8 mouse cellular contexts compared by ENCODE assay signal in the genomic region with DNA sequence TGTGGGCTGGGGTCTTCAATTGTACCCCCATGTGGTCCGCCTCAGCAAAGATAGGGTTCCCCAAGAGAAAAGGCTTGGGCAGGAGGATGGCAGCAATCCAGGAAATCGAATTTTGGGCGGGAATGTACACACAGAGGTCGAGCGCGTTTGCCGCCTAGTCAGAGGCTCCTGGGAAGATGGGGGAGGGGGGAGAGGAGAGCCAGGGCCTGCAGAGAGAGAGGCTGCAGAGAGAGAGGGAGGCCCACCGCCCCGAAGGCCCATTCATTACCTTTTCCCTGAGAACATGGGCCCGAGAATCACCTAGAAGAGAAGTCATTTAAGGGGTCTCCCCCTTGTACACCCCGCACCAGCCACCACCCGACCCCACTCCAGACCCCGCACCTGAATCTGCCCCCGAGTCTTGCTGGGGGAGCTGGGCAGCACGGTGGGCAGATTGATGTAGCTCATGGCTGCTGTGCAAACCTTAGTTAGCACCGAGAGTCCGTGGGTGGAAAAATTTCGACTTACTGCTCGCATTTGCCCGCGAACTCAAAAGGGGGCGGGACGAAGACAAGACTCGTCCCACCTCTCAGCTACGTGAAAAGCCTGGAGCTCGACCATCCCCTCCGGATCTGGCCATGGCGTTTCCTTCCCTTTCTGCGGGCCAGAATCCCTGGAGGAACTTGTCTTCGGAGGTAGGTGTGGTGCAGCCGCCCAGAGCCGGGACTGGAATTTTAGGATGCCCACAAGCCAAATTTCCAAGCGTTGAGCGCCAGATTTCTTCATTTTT. TPM values are rescaled to one million over a fixed set of nuclear protein-coding genes. Genes with fewer than 3 reads are reported as not detected.
DNase-seq lines count a peak whose midpoint lies in the region; TF ChIP-seq lines count a peak whose summit lies in the region.

A gene (plus strand): TSS at position 592 of the 769 bp plus-strand sequence.
A gene (minus strand): TSS at position 760 of the 769 bp plus-strand sequence.

- TF ChIP-seq RAD21 in CH12.LX (IDR thresholded peaks at IDR 0.05; ENCODE audit: low read depth, low read length): no peak

- H3K27ac ChIP-seq in CH12.LX (ENCODE audit: insufficient read depth, low read depth): peak within 1 kb of the TSS; percentile 94
- H3K27ac ChIP-seq in spleen, adult 2 months (ENCODE audit: insufficient read depth, low read length): peak within 1 kb of the TSS; percentile 94

- H3K36me3 ChIP-seq in CH12.LX (replicated peaks in 1 of 2; ENCODE audit: control insufficient read depth in 1 of 2, insufficient read depth in 1 of 2, low read length in 1 of 2): peaks cover 30 to 43% of the 10 kb centered on the region in 2 experiments
- H3K36me3 ChIP-seq in megakaryocyte, embryonic 14.5 days (replicated peaks; ENCODE audit: low read length): peaks cover 33% of the 10 kb centered on the region
- H3K36me3 ChIP-seq in spleen, adult 2 months (ENCODE audit: control insufficient read depth, insufficient read depth, low read length): peaks cover 6% of the 10 kb centered on the region

- dilution Hi-C loops in CH12.LX (cut with MboI; ENCODE audit: extremely low pct_ligation_motif_present, extremely low pct_unique_long_range_greater_than_20kb, low sequenced_read_pairs): no loop called here

- H3K27me3 ChIP-seq in CH12.LX (replicated peaks): no peaks in the 10 kb centered on the region
- peaks cover 29% of the 10 kb centered on the region for H3K27me3 ChIP-seq in megakaryocyte, embryonic 14.5 days (replicated peaks)
- H3K27me3 ChIP-seq in spleen, adult 2 months (ENCODE audit: control insufficient read depth, insufficient read depth, low read length): no peaks in the 10 kb centered on the region

- TF ChIP-seq EP300 in CH12.LX (IDR thresholded peaks at IDR 0.05; ENCODE audit: low read length): no peak

- DNase-seq in CH12.LX (ENCODE audit: extremely low read depth): peak; percentile 97
- peak; percentile 52 for DNase-seq in adrenal gland, adult 8-10 months
- peak; percentile 59 for DNase-seq in fibroblast of lung, adult 2 months (ENCODE audit: low read depth)
- DNase-seq in heart, postnatal 14 days: peak; percentile 70 to 77
- peak; percentile 90 for DNase-seq in kidney, postnatal 36 days
- DNase-seq in spleen, adult 2 months (ENCODE audit: low read depth in 1 of 2, low spot score in 2 of 2): peak; percentile 29 to 41
- no peak for DNase-seq in cerebellum, adult 18-20 months

- H3K79me2 ChIP-seq in CH12.LX (replicated peaks; ENCODE audit: control insufficient read depth, extremely low read depth, insufficient read depth, poor library complexity, severe bottlenecking): peaks cover 51% of the 10 kb centered on the region

- H3K4me1 ChIP-seq in CH12.LX (ENCODE audit: control insufficient read depth in 1 of 2, insufficient read depth in 2 of 2): peaks cover 14 to 57% of the 10 kb centered on the region in 2 experiments
- peaks cover 88% of the 10 kb centered on the region for H3K4me1 ChIP-seq in megakaryocyte, embryonic 14.5 days
- H3K4me1 ChIP-seq in spleen, adult 2 months (ENCODE audit: control insufficient read depth, insufficient read depth, insufficient read length): peaks cover 27% of the 10 kb centered on the region; the same call in 1 of the 2 replicates

- TF ChIP-seq POLR2A in CH12.LX (IDR thresholded peaks at IDR 0.05; ENCODE audit: low read depth, low read length): peak; percentile 90
- no peak for TF ChIP-seq POLR2A in spleen, adult 2 months (IDR thresholded peaks at IDR 0.05; ENCODE audit: low read depth, low read length)

- WGBS in spleen, adult 2 months: 2% methylated on average over 34 of the region's 34 CpGs

- intact Hi-C loops in heart, postnatal 14 days (cut with DNase I): loop anchor here (2.0 kb wide), 1 partner anchor 439 kb away; no protein-coding TSS in a partner anchor

- peak within 1 kb of the TSS; percentile 85 for H3K9ac ChIP-seq in CH12.LX (ENCODE audit: insufficient read depth, low read depth)

- in situ Hi-C loops in CH12.LX (cut with MboI; ENCODE audit: low pct_ligation_motif_present, low pct_unique_long_range_greater_than_20kb, low sequenced_read_pairs): loop anchor here (5.0 to 10.0 kb wide), 3 partner anchors 33 to 351 kb away; no protein-coding TSS in a partner anchor

- peak within 1 kb of the TSS; percentile 64 to 77 (median 65) for H3K4me3 ChIP-seq in CH12.LX (replicated peaks in 1 of 3; ENCODE audit: low read depth in 2 of 3, low read length in 2 of 3, poor library complexity in 1 of 3)
- H3K4me3 ChIP-seq in megakaryocyte, embryonic 14.5 days (replicated peaks): peak within 1 kb of the TSS; percentile 90
- H3K4me3 ChIP-seq in spleen, adult 2 months (ENCODE audit: extremely low read depth, insufficient read depth, insufficient read length): peak within 1 kb of the TSS; percentile 38

- TF ChIP-seq CTCF in CH12.LX (conservative IDR thresholded peaks at IDR 0.05 in 1 of 2, IDR thresholded peaks at IDR 0.05 in 1 of 2; ENCODE audit: low read depth in 2 of 2, low read length in 2 of 2): no peak
- no peak for TF ChIP-seq CTCF in spleen, adult 2 months (IDR thresholded peaks at IDR 0.05; ENCODE audit: extremely low read depth, insufficient read depth, insufficient read length, insufficient replicate concordance)

- H3K9me3 ChIP-seq in CH12.LX (replicated peaks; ENCODE audit: low read length): no peaks in the 10 kb centered on the region
- no peaks in the 10 kb centered on the region for H3K9me3 ChIP-seq in megakaryocyte, embryonic 14.5 days

- peak within 1 kb of the TSS; percentile 89 for H3K4me2 ChIP-seq in CH12.LX (ENCODE audit: insufficient read depth, low read depth, poor library complexity, severe bottlenecking)

TF ChIP-seq in CH12.LX, 34 proteins besides CTCF, POLR2A, EP300 and RAD21:
- TF ChIP-seq E2F4 (IDR thresholded peaks at IDR 0.05; ENCODE audit: insufficient replicate concordance, low read depth, low read length) (peak; percentile 98), SIN3A (IDR thresholded peaks at IDR 0.05; ENCODE audit: low read length) (peak; percentile 95; the same call in 1 of the 2 replicates), BHLHE40 (IDR thresholded peaks at IDR 0.05; ENCODE audit: low read depth, low read length) (no peak), SMC3 (IDR thresholded peaks at IDR 0.05; ENCODE audit: low read depth, low read length) (no peak), TCF12 (IDR thresholded peaks at IDR 0.05; ENCODE audit: low read depth, low read length) (peak; percentile 64), ZKSCAN1 (IDR thresholded peaks at IDR 0.05; ENCODE audit: borderline replicate concordance, low read depth, low read length) (no peak), IRF4 (IDR thresholded peaks at IDR 0.05; ENCODE audit: low read depth, low read length) (peak; percentile 66; the same call in 1 of the 2 replicates), USF2 (conservative IDR thresholded peaks at IDR 0.05; ENCODE audit: low read depth, low read length) (no peak), JUND (conservative IDR thresholded peaks at IDR 0.05; ENCODE audit: low read depth, low read length) (no peak), TBP (conservative IDR thresholded peaks at IDR 0.05; ENCODE audit: low read depth, low read length) (peak; percentile 86), HCFC1 (IDR thresholded peaks at IDR 0.05; ENCODE audit: low read depth, low read length) (peak; percentile 69), MYC (IDR thresholded peaks at IDR 0.05; ENCODE audit: low read depth, low read length) (peak; percentile 53; the same call in 1 of the 2 replicates), MEF2A (IDR thresholded peaks at IDR 0.05; ENCODE audit: borderline replicate concordance, low read depth, low read length) (peak; percentile 56; the same call in 1 of the 2 replicates), USF1 (IDR thresholded peaks at IDR 0.05; ENCODE audit: low read depth, low read length) (no peak), POLR2AphosphoS2 (IDR thresholded peaks at IDR 0.05; ENCODE audit: low read depth, low read length) (no peak; the same call in 1 of the 2 replicates), ELF1 (IDR thresholded peaks at IDR 0.05; ENCODE audit: low read depth, low read length) (peak; percentile 36; the same call in 1 of the 2 replicates), ZNF384 (IDR thresholded peaks at IDR 0.05; ENCODE audit: low read depth, low read length) (no peak), KAT2A (IDR thresholded peaks at IDR 0.05; ENCODE audit: insufficient replicate concordance, low read length) (no peak; the same call in 1 of the 2 replicates), GABPA (IDR thresholded peaks at IDR 0.05; ENCODE audit: insufficient replicate concordance, low read depth, low read length) (no peak)
TF ChIP-seq in CH12.LX: peak in this region for 9.

RNA-seq across cellular contexts. Expression of the first gene that starts in this region (rescaled TPM):
- 6.8 and 7.3 TPM in 2 replicates for total RNA-seq in CH12.LX (2012; rRNA removed)
- total RNA-seq in CH12.LX (2014; rRNA removed): 5.0 and 5.7 TPM in 2 replicates
- polyA plus RNA-seq in CH12.LX (2012; ENCODE audit: insufficient read length, low read depth): 7.1 and 7.5 TPM in 2 replicates
- total RNA-seq in adrenal gland, adult 8-10 months (2022): 10 to 100 TPM in 2 of 4 experiments, 1 to 10 TPM in 2; 5.1 to 17.0 (median 10.2) TPM
- total RNA-seq in heart, postnatal 14 days (2021): 1 to 10 TPM; 4.2 to 6.6 TPM
- 1.8 and 2.6 TPM in 2 replicates for polyA plus RNA-seq in megakaryocyte, embryonic 14.5 days (2012; ENCODE audit: insufficient read depth, low replicate concordance)
- polyA plus RNA-seq in spleen, adult 2 months (2012; rRNA removed): 18.5 and 19.2 TPM in 2 replicates

RNA-seq across cellular contexts. Expression of the second gene that starts in this region (rescaled TPM):
- total RNA-seq in CH12.LX (2012; rRNA removed): 235 and 236 TPM in 2 replicates
- 146 and 149 TPM in 2 replicates for total RNA-seq in CH12.LX (2014; rRNA removed)
- polyA plus RNA-seq in CH12.LX (2012; ENCODE audit: insufficient read length, low read depth): 158 and 179 TPM in 2 replicates
- 1 to 10 TPM; 2.4 to 5.0 (median 4.3) TPM for total RNA-seq in adrenal gland, adult 8-10 months (2022)
- 1 to 10 TPM; 5.6 to 9.7 TPM for total RNA-seq in heart, postnatal 14 days (2021)
- polyA plus RNA-seq in megakaryocyte, embryonic 14.5 days (2012; ENCODE audit: insufficient read depth, low replicate concordance): 12.9 and 17.2 TPM in 2 replicates
- 61.6 and 68.4 TPM in 2 replicates for polyA plus RNA-seq in spleen, adult 2 months (2012; rRNA removed)

Comparison
In these comparisons a context has a peak if more than half of its experiments do, and no peak if none do; other contexts are left out.
1. RNA of the second gene that starts in this region (total RNA-seq): 146 to 236 TPM in CH12.LX; 5.6 to 9.7 TPM in heart, postnatal 14 days and 2.4 to 5.0 TPM in adrenal gland, adult 8-10 months; every median in the first group is over 10 times any median in the second.
2. DNase-seq: peak in CH12.LX (single experiment), adrenal gland, adult 8-10 months (single experiment), fibroblast of lung, adult 2 months (single experiment), heart, postnatal 14 days (2 of 2), kidney, postnatal 36 days (2 of 2) and spleen, adult 2 months (2 of 2); none in cerebellum, adult 18-20 months (0 of 2).
3. H3K4me3 ChIP-seq: peak in every context shown above with its lines; median percentile 90 in megakaryocyte, embryonic 14.5 days; 65 in CH12.LX; 38 in spleen, adult 2 months.